Mouse (Mus musculus) embryo, embryonic 10.5 days (tissue): ENCODE data around the gene Tsks.

ENCODE experiments used
- DNase-seq: peaks from one replicate; pipeline ENCODE4 v3.0.0-alpha.2; 2015; ENCODE audit warnings: low spot score

Gene Tsks

GRCm38 (mm10) chr7:44942904-44943303 is at the start of gene Tsks:
TSS of gene Tsks (plus strand) at chr7:44943204.
- DNase-seq = no peak

DNA sequence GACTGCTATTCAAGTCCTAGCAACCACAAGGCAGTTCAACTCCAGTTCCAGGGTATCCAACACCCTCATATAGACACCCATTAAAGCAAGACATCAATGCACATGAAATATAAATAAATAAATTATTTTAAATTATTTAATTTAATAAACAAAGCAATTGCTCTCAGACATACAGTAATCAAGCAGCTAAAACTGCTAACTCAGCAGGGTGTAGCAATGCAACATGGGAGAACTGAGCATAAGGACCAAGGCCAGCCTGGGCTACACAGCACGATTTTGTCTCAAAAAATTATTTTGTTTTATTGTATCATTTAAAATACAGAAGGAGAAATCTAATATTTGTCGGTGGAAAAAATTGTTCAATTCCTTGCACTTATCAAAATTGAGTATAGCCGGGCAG is 48.8 kb upstream of the Tsks start:
- no peak for DNase-seq

- no peak for DNase-seq
Measured at GRCm38 (mm10) chr7:44895206-44895592, 47.8 kb upstream of the Tsks start.

- DNase-seq = peak; percentile 97
Measured at GRCm38 (mm10) chr7:44895593-44896434, 47.2 kb upstream of the Tsks start, which contains the start of gene Fuz. TSS of gene Fuz (plus strand) at chr7:44896079.

DNA sequence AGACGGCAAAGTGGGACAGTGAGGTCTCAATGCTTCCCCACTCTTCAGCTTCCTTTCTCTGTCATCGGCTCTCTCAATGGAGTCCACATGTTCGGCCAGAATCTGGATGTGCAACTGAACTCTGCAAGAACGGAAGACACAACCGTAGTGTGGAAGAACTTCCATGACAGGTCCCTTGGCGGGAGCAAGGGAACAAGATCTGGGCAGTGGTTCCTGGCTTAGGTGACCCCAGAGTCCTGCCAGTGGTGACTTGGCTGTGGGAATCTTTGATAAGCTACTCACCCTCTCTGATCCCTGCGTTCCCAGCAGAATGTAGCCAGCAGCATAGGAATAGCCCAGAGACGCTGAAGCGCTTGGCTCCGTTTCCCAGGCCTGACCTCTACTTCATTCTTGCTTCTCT is 46.5 kb upstream of the Tsks start:
- no peak for DNase-seq

- DNase-seq = peak; percentile 13
Measured at GRCm38 (mm10) chr7:44898607-44899006, 44.4 kb upstream of the Tsks start.

DNA sequence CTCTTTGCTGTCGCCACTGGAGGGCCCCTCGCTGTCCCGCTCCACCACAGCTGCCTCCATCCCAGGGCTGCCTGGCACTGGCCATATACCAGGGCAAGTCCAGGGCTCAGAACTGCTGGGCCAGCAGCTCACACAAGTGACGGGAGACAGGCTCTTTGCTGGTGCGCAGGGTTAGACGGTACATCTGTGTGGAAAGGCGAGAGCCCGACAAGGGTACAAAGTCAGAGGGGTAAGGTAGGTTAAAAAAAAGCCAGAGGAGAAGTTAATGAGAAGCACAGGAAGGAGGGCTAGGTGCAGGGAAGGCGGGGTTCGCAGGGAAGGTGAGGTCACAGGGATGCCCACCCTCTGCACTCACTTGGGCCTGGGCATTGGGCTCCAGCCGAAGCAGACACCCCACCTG is 42.4 kb upstream of the Tsks start:
- DNase-seq = no peak

DNA sequence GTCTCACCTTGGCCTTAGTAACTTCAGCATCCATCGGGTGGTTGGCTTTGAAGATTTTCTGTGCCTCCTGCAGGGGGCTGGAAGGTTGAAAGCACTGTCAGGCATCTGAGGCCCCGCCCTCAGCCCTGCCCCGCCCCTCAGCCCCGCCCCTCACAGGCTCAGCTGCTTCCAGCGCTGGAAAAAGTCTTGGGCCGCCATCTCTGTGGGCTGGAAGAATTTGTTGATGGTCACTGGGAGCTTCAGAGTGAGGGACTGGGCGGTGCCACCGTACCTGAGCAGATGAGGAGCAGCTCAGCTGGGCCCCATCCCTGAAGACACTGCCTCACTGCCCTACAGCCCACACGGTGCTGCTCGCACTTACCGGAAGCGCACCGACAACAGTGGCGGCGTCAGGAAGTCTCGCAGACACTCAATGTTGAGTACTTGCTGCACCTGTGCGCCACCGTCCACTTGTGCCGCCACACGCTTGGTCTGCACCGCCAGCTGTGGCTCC is 41.7 kb upstream of the Tsks start:
- peak; percentile 81 for DNase-seq

GRCm38 (mm10) chr7:44905430-44905829 is 37.6 kb upstream of the Tsks start:
- no peak for DNase-seq

DNA sequence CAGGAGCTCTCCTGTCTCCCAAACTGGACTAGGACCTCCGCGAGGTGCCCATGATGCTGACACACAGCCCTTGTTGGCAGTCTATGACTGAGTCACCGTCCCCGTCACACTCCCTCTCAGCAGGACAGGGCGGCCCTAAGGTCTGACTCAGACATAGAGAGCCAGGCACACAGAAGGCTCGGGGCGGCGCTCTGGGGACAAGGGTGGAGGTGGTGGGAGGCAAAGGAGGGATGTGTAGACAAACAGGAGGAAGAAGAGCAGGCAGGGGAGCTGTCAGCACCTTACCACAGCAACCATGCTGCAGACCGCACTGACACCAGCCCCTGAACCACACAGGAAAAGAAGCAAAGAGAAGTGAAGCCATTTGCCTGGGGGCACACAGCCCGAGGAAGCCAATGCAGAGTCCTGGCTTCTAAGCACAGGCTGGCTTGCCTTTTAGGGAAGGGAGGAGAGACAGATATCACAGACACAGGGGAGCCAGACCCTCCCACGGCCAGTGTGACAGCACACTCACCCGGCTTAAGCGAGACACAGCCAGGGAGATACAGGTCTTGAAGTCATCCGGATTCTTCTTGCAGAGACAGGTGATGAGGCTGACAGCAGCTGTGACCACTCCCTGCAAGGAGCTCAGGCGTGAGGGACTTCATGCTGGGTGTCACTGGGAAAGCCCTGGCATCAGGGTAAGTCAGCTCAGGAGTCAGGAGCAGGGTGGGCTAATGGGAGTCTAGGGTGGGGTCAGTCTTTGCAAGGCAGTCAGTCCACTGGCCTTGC is 34.1 kb upstream of the Tsks start:
- DNase-seq = no peak

GRCm38 (mm10) chr7:44914396-44914795 is 28.6 kb upstream of the Tsks start:
- DNase-seq = no peak

GRCm38 (mm10) chr7:44915314-44915713 is 27.7 kb upstream of the Tsks start:
- no peak for DNase-seq

DNA sequence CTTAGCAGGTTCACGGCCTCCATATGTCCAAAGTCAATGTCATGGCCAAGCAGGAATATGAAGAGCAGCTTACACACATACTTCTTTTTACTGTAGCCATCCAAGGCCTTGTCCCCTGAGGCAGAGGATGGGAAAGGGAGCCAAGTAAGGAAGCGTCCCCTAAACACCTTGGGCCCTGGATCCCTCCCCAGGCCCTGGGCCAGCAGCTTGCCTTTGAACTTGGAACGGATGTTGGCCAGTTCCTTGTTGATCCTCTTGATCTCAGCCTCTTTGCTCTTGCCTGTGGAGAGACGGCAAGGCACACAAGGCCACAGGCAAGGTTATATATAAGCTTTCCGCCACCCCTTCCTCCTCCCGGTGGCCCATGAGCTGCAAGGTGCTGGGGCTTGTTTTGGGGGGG is 26.8 kb upstream of the Tsks start:
- DNase-seq = no peak

DNA sequence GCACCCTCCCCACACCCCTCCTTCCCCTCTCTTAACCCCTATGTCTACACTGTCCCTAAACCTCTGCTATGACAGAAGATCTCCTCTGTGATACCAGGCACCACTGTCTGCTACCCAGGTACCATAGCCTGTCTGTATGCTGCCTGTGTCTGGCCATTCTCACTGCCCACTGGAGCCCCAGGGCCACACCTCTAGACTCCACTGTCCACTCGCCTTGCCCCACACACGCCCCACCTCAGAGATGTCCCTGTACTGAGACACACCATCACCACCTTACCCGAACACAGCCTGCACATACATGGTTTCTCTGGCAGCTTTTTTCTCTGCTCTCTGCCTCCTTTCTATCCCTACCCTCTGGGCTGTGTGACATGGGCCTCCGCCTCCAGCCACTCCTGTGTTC is 26.1 kb upstream of the Tsks start:
- no peak for DNase-seq

DNA sequence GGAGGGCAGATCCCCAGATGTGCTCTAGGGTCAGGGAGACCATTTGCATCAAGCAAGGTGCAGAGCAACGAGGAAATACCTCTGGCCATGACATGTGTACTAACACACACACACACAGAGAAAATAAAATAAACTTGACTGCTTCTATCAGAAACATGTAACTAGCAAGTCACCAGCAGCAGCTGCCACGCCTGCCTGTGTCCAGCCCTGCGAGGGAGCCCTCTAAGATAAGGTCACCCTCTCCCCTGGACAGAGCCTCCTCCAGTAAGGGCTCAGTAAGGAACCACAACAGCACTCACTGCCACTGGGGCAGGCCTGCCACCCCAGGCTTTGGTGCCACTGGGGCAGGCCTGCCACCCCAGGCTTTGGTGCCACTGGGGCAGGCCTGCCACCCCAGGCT is 24.8 kb upstream of the Tsks start:
- no peak for DNase-seq

DNA sequence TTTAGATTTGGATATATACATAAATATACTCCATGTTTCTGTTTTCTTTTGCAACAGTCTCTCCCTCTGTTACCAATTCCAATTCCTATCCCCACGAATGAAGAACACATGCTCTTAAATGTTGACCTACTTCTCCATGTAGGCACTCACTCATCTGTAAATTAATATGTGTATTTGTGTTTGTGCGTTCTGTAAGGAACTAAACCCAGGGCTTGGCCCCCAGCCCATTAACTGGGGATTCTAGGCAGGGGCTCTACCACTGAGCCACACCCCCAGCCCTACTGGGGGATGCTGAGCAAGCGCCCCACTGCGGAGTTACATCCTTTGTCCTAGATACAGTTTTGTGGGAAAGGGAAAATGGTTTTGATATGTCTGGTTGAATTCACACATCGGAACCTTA is 23.9 kb upstream of the Tsks start:
- no peak for DNase-seq

- no peak for DNase-seq
Measured at GRCm38 (mm10) chr7:44922530-44922929, 20.5 kb upstream of the Tsks start.

DNA sequence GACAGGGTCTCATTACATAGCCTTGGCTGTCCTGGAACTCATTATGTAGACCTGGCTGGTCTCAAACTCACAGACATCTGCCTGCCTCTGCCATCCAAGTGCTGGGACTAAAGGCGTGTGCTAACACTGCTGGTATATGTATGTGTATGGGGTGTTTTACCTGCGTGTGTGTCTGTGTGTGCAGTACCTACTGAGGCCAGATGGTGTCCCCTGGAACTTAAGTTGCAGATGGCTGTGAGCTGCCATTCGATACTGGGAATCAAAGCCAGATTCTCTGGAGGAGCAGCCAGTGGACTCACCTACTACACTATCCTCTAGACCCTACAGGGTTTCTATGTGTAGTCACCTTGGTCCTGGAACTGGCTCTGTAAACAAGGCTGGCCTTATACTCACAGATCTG is 17.5 kb upstream of the Tsks start:
- peak; percentile 52 for DNase-seq

DNA sequence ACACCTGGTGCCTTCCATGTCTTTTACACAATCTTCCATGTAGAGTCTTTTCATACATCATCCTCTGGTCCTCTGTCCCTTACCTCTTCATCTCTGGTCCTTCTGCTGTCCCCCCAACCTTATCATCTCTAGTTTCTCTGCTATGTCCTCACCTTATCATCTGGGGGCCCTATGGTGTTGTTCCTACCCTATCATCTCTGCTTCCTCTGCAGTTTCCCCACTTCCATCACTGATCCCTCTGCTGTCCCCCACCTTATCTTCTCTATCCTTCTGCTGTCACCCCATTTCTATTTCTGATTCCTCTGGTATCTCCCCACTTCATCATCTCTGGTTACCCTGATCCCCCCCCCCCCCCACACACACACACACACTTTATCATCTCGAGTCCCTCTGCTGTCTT is 14.4 kb upstream of the Tsks start:
- no peak for DNase-seq

- DNase-seq = peak; percentile 100
Measured at GRCm38 (mm10) chr7:44929204-44930151, 13.5 kb upstream of the Tsks start, which contains the start of gene Ap2a1. TSS of gene Ap2a1 (minus strand) at chr7:44929496.

DNA sequence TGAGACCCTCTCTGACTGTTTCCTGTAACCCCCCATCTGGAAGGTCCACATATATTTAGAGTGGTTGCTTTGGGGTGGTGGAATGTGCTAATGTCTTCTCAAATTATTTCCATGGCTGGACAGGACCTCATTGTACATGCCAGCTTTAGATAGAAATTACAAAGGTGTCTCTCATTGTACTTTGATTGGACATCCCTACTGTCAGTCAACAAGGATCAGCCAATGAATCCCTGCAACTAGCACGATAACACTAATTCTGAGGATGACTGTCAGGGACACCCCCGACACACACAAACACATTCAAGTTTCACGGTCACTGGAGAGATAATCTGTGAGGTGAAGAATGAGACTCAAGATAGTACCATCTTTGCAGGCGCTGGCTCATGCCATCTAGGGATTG is 4.3 kb upstream of the Tsks start:
- no peak for DNase-seq

- no peak for DNase-seq
Measured at GRCm38 (mm10) chr7:44949922-44950321, 6.9 kb downstream of the Tsks start.
